Mouse (Mus musculus) small intestine, adult 2 months (tissue): ENCODE results near the gene Ube2h. TPM values are rescaled to one million over a fixed set of nuclear protein-coding genes. Genes with fewer than 3 reads are reported as not detected.
A peak's percentile ranks its signal among the peaks of the same experiment; 100 is the strongest.

Experiments
- H3K27ac ChIP-seq: fragments of 200-500 bp; 2 replicates; pipeline ENCODE4 v1.5.1; 2012; ENCODE audit warnings: low read depth, low read length, control low read depth, inconsistent platforms; ENCODE audit not compliant: insufficient read depth
- H3K27me3 ChIP-seq: fragments of 200-500 bp; 2 replicates; pipeline ENCODE4 v1.6.1; 2012; ENCODE audit warnings: mild to moderate bottlenecking, moderate library complexity, low read length, inconsistent platforms; ENCODE audit not compliant: control insufficient read depth, insufficient read depth
- H3K36me3 ChIP-seq: fragments of 200-500 bp; 2 replicates; pipeline ENCODE4 v1.6.1; 2012; ENCODE audit warnings: mild to moderate bottlenecking, low read length, control low read depth, inconsistent platforms; ENCODE audit not compliant: control insufficient read depth, insufficient read depth
- H3K4me1 ChIP-seq: fragments of 200-500 bp; 2 replicates; pipeline ENCODE4 v1.6.1; 2012; ENCODE audit warnings: low read length, inconsistent platforms, mixed read lengths; ENCODE audit not compliant: control insufficient read depth, insufficient read depth, insufficient read length
- H3K4me3 ChIP-seq: fragments of 200-500 bp; 2 replicates; pipeline ENCODE4 v1.5.1; 2012; ENCODE audit warnings: low read depth, mild to moderate bottlenecking, control low read depth, inconsistent platforms, low read length, moderate library complexity
- CTCF ChIP-seq: fragments of 200-500 bp; IDR thresholded peaks from 2 replicates; pipeline ENCODE4 v1.5.1; 2012; ENCODE audit warnings: low read depth, mild to moderate bottlenecking, control low read depth, inconsistent platforms, low read length, moderate library complexity, mixed read lengths; ENCODE audit not compliant: insufficient replicate concordance, insufficient read length; ENCODE audit errors: extremely low read depth
- POLR2A ChIP-seq: fragments of 200-500 bp; IDR thresholded peaks from 2 replicates; pipeline ENCODE4 v1.6.1; 2012; ENCODE audit warnings: low read depth, mild to moderate bottlenecking, control low read depth, inconsistent platforms, low read length, moderate library complexity
- WGBS: fragments of 180-500 bp; shearing (Covaris S2); methylation state at CpG from one replicate; pipeline ENCODE4 v1.1.7; 2018; 5-methylcytosine and 5-hydroxymethylcytosine counted together
- polyA plus RNA-seq: library from polyadenylated mRNA; depleted of rRNA; stranded (reverse); fragments of >200 nt; gene quantifications from 2 replicates; pipeline ENCODE4 v1.2.3, GENCODE M21; 2012

Gene Ube2h
- polyA plus RNA-seq, 1 experiment = 97.7 TPM

DNA sequence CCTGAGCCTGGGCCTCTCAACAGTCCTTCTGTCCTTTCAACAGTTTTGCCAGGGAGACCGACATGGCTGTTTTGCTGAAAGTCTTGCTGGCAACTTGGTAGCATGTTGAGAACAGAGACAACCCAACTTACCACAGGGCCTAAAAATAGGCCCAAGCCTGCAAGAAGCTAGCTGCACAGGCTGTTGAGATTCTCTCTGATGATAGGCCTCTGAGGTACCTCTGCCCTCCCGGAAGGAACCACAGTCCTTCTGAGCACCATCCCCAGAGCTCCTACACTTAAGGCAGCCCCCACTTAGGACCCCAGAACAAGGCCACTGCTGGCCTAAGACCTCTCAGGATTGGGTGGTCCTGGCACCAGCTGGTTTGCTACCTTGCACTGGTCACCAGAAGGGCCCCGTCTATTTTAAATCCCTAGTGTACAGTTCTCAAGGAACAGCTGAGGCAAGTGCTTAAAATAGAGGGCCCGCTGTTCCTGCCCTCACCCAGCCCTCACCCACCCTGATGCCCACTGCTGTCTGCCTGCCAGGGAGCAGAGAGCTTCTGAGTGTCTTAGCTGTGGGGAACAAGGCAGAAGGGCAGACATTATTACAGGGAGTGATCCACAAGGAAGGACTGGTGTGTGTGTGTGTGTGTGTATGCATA is 36.0 kb upstream of the Ube2h start:
- H3K4me1 ChIP-seq = peaks cover 5% of the 10 kb centered on the region; the same call in 1 of the 2 replicates
- H3K27ac ChIP-seq = no peak overlapping the region
- H3K36me3 ChIP-seq = no peaks in the 10 kb centered on the region
- TF ChIP-seq POLR2A (no peak), CTCF (no peak)
- no peak overlapping the region for H3K4me3 ChIP-seq
- no peaks in the 10 kb centered on the region for H3K27me3 ChIP-seq
- 87% methylated on average over 4 of the region's 4 CpGs for WGBS

DNA sequence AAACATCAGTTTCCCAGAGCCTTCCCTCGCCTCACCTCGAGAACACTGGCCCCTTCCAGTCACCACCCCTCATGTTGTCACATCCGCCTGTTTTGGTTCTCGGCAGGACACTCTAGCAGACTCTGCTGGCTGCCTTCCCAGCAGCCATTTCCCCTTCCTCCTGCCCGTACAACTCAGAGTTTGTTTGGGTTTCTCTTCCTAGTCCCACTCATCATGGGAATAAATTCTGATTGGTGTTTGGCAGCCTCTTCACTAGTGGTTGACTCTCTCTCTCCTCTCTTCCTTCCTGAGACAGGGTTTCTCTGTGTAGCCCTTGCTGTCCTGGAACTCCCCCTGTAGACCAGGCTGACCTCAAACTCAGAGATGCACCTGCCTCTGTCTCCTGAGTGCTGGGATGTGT is 32.6 kb upstream of the Ube2h start:
- no peak for TF ChIP-seq POLR2A
- TF ChIP-seq CTCF = no peak
- peaks cover 5% of the 10 kb centered on the region; the same call in 1 of the 2 replicates for H3K4me1 ChIP-seq
- peak overlapping the region; percentile 29 for H3K4me3 ChIP-seq
- no peaks in the 10 kb centered on the region for H3K36me3 ChIP-seq
- 2% methylated on average over 5 of the region's 5 CpGs for WGBS
- H3K27me3 ChIP-seq = no peaks in the 10 kb centered on the region
- peak overlapping the region; percentile 3; the same call in 1 of the 2 replicates for H3K27ac ChIP-seq

GRCm38 (mm10) chr6:30332262-30332661 is 27.9 kb upstream of the Ube2h start:
- Histone ChIP-seq H3K27ac (no peak overlapping the region), H3K27me3 (no peaks in the 10 kb centered on the region), H3K4me1 (peaks cover 5% of the 10 kb centered on the region; the same call in 1 of the 2 replicates), H3K36me3 (no peaks in the 10 kb centered on the region), H3K4me3 (no peak overlapping the region)
- no peak for TF ChIP-seq CTCF
- TF ChIP-seq POLR2A = no peak
- 14% methylated on average over 4 of the region's 4 CpGs for WGBS

DNA sequence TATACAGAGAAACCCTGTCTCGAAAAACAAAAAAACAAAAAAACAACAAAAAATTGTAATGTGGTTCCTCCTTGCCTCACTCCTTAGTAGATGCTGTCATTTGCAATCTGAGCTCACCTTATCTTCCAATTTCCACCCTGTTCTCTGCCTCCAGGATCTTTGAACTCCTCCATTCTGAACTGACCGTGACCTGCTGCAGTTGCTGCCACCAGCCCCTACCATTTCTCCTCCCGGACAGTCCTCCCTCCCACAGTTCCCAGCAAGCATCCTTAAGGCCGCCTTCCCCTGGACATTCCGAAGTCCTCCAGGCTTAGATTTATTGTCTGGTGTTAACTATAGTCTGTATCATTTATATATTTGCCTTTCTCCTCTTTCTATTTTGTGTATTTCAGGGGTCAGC is 26.4 kb upstream of the Ube2h start:
- H3K36me3 ChIP-seq = no peaks in the 10 kb centered on the region
- 73% methylated on average over 5 of the region's 5 CpGs for WGBS
- no peak overlapping the region for H3K27ac ChIP-seq
- TF ChIP-seq POLR2A (no peak), CTCF (no peak)
- H3K4me1 ChIP-seq = 0 out of 2 replicates have a peak, but pooled peaks cover 2% of the 10 kb centered on the region
- H3K4me3 ChIP-seq = no peak overlapping the region
- no peaks in the 10 kb centered on the region for H3K27me3 ChIP-seq

GRCm38 (mm10) chr6:30325932-30326501 is 21.7 kb upstream of the Ube2h start:
- H3K36me3 ChIP-seq = no peaks in the 10 kb centered on the region
- 51% methylated on average over 3 of the region's 4 CpGs for WGBS
- no peaks in the 10 kb centered on the region for H3K27me3 ChIP-seq
- TF ChIP-seq CTCF = no peak
- no peak for TF ChIP-seq POLR2A
- H3K27ac ChIP-seq = no peak overlapping the region
- H3K4me1 ChIP-seq = peaks cover 3% of the 10 kb centered on the region; the same call in 1 of the 2 replicates
- no peak overlapping the region for H3K4me3 ChIP-seq

GRCm38 (mm10) chr6:30321002-30321401 is 16.7 kb upstream of the Ube2h start:
- Histone ChIP-seq H3K27ac (no peak overlapping the region), H3K4me3 (no peak overlapping the region), H3K4me1 (peaks cover 4% of the 10 kb centered on the region; the same call in 1 of the 2 replicates), H3K36me3 (no peaks in the 10 kb centered on the region), H3K27me3 (no peaks in the 10 kb centered on the region)
- WGBS = 49% methylated on average over 4 of the region's 4 CpGs
- TF ChIP-seq POLR2A (no peak), CTCF (no peak)

DNA sequence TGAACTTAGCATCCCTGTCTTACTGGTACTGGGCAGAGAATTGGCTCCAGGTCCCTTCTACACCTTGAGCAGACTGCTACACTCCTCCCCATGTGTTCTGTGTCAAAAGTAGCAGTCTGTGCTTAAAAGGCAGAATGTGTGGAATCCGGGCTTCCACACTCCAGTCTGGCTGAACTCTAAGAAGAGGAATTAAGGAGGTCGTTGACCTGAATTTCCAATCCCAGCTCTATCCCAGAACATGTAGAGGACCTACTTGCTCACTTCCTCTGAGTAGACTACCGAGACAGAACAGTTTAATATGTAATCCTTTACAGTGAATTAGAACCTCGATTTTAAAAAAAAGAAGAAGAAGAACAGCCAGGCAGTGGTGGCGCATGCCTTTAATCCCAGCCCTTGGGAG is 14.9 kb upstream of the Ube2h start:
- TF ChIP-seq CTCF = no peak
- TF ChIP-seq POLR2A = no peak
- no peaks in the 10 kb centered on the region for H3K36me3 ChIP-seq
- no peaks in the 10 kb centered on the region for H3K27me3 ChIP-seq
- WGBS = 76% methylated on average over 5 of the region's 5 CpGs
- no peak overlapping the region for H3K4me3 ChIP-seq
- no peak overlapping the region for H3K27ac ChIP-seq
- peaks cover 2% of the 10 kb centered on the region; the same call in 1 of the 2 replicates for H3K4me1 ChIP-seq
